Mouse (Mus musculus): ENCODE measurements around the gene Best1.

Gene Best1

DNA sequence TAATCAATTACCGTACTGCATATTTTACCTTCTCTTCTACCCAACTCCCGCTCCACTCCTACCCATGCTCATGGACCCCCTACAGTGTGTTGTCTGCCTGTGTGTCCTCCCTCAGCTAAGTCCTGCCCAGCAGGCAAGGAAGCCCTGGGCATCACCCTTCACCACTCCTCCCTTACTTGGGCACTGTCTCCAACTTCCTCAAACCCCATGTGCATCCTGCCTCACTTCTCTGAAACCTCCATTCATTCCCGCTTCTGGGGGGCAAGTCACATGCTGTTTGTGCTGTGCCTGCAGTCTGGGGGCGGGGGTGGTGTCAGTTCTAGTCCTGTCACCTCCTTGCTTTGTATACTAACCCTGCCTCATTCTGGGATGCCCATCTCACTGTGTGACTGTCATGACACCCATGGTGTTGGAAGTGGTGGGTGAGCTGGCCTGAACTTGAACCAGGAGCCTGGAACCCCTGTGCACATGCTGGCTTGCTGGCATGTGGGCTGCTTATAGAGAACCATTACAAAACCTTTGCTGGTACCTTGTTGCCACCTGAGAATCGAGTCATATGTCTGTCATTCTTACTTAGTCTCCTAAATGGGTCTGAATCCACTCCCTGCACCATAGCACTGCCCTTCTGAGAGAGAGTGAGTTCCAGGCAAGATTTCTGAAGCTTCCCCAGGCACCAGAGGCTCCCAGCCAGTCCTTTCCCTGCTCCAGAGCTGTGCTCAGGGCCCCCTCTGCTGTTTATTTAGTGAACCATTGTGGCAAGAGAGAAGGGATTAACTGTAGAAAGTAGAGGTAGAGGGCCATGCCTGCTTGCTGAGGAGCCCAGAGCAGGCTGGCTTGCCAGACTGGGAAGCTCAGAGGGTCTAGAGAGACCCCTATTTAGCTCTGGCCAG, 21.2 kb upstream of the Best1 start:
- DNase-seq (ENCODE audit: low spot score): peak; percentile 55

- no peak for DNase-seq (ENCODE audit: low spot score)
Observed at GRCm38 (mm10) chr19:10021981-10022380, 20.5 kb upstream of the Best1 start.

GRCm38 (mm10) chr19:10019214-10019760, 17.9 kb upstream of the Best1 start:
- DNase-seq (ENCODE audit: low spot score): no peak

GRCm38 (mm10) chr19:10018527-10018818, 17.0 kb upstream of the Best1 start:
- no peak for DNase-seq (ENCODE audit: low spot score)

- DNase-seq (ENCODE audit: low spot score): peak; percentile 92
Observed at GRCm38 (mm10) chr19:10017637-10018526, 16.4 kb upstream of the Best1 start.

- no peak for DNase-seq (ENCODE audit: low spot score)
Observed at GRCm38 (mm10) chr19:10016151-10016550, 14.7 kb upstream of the Best1 start.

DNA sequence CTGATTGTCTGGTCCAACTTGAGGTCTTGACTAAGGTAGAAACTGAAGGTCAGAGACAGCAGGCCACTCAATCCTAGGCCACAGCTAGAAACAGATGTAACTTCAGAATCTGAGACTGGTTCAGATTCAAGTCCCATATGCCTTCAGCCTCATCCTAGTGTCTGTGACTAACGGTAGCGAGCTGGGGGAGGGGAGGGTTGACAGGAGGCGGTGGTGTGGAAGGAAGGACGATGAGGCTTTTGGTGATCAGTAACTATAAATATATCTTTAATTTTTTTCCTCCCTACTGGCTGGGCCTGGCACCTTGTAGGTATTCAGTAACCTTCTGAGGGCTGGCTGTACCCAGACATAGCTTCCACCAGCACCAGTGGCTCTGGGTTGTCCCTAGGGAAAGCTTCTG, 14.0 kb upstream of the Best1 start:
- DNase-seq (ENCODE audit: low spot score): no peak

DNA sequence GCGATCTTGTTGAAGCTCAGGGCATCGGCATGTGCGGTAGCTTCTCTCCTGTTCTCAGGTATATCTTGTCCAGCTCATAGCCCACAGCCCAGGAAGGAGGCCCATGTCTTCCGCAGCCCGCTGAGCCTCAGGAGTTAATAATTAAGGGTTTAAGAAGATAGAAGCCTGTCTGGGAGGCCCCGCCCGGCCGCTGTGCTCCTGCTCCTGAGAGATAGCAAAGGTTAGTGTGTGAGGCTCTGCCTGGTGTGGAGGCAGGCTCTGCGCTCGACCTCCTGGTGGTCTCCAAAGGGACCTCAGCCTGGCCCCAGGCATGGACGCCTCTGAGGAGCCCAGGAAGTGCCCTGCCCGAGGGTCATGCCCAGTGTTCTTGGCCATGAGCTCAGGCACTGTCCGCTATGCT, 13.4 kb upstream of the Best1 start:
- DNase-seq (ENCODE audit: low spot score): peak; percentile 27

DNA sequence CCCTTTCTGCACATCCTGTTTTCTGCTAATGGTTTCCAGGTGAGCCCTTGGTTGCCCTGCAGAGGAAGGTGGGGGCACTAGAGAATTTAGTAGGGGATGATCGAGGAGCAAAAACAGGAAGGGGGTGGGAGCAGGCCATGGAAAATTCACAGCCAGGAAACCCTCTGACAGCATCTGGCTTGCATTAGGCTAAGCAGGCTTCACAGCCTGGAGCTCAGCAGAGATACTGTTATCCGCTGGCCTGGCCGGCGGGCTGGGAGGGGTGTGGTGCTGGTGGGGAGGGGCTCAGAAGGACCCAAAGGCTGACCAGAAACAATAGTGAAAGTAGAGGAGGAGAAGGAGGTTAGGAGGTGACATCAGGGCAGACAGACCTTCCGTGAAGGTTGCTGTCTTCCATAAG, 12.5 kb upstream of the Best1 start:
- peak; percentile 85 for DNase-seq (ENCODE audit: low spot score)

DNA sequence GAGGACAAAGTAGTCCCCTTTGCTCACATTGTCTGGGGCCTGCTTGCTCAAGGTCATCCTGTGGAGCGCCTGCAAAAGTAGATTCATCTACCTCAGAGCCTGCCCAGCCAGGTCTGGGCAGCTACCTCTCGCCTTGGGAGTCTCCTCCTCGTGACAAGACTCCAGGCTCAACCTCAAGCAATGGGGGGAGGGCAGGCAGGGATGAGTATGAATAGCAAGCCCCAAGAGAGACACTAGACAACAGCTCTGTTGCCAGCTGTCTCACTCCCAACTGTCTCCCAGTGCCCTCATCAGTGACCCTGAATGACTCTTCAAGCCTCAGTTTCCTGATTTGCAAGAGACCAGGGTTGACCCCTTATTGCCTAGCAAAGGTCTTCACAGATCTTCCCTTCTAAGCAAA, 11.9 kb upstream of the Best1 start:
- DNase-seq (ENCODE audit: low spot score): peak; percentile 39

DNA sequence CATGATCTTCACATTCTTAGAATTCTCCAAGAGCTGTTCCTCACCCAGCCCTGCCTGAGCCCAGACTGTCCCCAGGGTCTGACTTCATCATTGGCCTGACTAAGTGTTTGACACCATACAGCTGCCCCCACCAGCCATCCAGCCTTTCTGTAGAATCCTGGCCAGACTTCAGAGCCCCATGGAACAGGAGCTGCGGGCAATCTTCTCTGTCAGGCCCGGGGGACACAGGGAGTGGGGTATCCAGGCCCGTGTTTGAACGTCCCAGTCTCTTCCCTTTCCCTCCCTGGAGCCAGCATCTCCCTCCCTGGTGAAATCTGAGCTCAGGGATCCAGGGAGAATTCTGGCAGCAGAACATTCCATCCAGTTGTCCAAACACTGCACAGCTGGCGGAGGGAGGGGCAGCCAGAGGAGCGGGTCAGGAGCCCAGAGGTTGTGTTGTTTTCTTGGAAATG, 11.4 kb upstream of the Best1 start:
- DNase-seq (ENCODE audit: low spot score): peak; percentile 85

DNA sequence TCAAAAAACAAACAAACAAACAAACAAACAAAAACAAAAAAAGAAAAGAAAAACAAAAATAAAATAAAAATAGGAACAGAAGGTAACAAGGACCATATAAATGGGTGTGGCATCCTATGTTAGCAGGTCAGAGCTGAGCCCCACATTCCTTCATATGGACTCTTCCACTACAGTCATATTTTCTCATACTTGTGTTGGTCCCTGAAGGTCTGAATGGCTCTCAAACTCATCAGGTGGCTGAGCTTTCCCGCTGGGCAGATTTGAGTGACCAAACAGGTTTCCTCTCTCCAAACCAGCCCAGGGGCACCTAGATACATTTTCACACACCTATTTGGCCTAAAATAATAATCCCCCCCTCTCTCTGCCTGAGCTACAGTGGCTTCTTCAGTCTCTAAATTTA, 10.0 kb upstream of the Best1 start:
- no peak for DNase-seq (ENCODE audit: low spot score)

GRCm38 (mm10) chr19:10003696-10004095, 2.3 kb upstream of the Best1 start:
- DNase-seq (ENCODE audit: low spot score): no peak

DNA sequence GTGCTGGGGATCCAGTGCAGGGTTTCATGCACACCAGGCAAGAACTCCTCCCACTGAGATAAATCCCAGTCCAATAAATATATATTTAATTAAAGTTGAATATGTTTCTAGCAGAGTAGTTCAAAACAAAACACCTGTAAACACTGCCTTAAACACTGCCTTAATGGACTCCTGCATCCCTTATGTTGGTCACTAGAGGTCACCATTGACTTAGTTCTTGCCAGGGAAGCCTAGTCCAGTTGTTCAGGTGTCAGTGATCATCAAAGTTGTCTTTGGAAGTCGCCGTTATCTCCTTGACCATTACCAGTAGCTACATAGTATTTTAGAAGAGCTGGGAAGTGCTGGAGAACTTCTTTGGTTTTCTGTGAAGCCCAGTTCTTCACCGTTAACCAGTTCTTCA, 1.1 kb downstream of the Best1 start:
- DNase-seq (ENCODE audit: low spot score): peak; percentile 77

DNA sequence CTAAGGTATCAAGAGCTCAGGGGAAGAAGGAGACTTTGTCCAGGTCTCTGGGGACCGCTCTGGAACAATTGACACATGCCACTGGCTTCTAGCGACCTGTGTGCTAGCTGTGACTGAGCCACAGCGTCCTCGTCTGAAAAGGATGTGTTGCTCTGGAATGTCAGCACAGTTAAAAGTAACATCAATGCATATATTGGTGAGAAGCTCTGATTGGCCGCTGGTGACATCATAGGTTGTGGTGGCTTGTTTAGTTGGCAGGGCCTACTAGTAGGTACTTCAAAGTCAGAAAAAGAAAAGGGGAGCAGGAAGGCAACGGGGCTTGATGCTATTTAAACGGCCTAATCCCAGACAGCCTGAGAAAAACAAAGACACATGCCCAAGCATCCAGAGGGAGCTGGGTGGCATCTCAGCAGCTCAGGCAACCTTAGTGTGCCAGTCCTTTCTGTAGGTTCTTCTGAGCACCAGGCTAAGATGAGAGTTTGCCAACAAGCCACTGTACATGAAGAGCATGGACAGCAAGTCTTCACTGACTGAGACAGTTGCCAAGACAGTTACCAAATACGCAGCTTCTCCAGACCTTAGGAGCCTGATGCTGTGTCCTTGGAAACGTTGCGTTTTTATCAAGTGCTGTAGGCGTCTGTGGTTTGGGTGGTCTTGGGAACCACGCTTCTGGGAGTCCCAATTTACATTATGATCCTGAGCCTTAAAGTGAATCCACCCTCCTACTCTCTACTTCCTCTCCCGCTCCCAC, 2.5 kb downstream of the Best1 start:
- no peak for DNase-seq (ENCODE audit: low spot score)

DNA sequence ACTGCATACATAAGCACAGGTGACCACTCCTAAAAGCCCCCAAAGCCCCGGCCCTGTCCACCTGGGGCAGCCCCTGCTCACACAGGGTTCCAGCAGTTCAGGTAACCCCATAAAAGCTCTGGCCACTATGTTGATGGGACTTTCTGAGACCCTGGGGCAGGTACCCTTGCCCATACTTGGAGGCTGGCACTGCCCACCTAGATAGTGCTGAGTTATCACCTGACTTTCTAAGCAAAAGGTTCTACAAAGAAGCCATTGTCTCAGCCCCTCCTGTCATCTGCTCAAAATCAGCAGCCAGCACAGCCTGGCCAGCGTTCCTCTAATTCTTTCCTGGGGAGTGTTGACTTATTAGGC, 3.4 kb downstream of the Best1 start:
- no peak for DNase-seq (ENCODE audit: low spot score)

DNA sequence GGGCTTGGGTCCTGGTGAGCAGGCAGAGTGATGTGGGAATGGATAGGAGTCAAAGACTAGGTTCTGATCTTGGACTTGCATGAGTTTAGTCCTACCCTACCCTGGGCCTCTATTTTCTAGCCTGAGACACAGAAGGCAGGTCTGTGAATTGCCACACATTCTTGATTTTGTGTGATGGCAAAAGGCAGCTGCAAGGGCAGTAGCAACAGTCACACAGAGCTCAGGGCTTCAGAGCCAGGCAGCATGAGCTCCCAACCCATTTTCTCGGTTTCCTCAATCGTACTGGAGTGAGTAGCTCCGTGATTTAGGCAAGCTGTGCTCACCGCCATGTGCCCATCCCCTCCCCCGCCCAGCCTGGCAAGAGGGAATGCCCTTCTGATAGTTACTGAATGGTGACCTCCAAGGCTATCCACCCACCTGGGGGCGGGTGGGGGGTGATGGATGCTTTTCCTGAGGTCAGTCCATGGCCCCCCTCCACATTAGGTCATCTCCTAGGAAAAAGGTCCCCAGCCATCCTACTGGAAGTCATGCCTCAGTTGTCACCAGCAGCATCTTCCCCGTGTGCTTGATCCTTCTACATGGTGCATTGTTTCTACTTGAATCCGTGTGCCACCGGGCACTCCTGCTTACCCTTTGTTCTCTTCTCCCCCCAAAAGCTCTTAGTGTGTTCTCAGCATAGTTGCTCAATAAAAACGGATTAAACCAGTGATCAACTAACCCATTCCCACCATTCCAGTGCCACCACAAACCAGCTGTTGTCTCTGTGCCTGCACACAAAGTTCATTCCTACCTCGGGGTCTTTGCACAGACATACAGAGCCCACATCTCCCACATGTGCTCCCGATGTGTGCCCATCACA, 4.0 kb downstream of the Best1 start:
- no peak for DNase-seq (ENCODE audit: low spot score)

- DNase-seq (ENCODE audit: low spot score): peak; percentile 90
Observed at GRCm38 (mm10) chr19:9993036-9993656, 8.3 kb downstream of the Best1 start.

DNA sequence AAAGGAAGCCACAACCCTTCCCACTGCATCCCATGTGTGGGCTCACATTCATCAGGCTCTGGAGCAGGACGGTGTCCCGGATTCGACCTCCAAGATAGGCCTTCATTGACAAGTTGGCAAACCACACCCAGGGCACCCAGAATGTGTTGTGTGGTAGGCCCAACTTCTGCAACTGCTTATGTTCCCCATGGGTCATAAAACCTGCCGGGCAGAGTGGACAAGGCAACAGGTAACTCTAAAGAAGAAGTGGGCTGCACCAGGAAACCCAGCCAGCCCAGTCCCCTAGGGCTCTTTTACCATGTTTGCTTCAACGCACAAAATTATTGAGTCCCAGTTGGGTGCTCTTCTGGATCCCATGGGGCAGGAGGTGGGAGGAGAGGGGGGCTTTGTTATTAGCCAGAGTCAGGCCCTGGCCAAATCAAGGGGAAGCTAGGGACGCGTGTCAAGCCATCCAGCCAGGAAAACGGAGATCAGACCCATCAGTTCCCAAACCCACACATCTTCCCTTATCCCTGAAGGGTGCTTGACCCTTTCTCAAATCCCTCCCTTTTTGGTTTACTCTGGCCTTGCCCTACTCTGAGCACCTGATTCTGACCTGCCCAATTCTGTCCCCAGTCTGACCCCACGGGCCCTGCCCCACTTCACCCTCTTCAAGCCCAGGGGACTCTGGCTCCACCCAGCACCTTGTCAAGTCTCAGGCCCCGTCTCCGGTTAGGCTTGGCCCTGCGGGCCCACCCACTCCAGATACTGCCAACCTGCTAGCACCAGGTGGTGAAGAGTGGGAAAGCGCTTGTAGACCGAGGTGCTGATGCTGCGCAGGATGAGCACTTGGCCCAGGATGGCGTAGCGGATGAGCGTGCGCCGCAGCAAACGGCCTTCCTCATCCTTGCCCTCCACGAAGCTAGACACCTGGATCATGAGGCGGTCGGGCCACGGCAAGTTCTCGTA, 9.1 kb downstream of the Best1 start:
- no peak for DNase-seq (ENCODE audit: low spot score)

GRCm38 (mm10) chr19:9991304-9991703, 10.1 kb downstream of the Best1 start:
- DNase-seq (ENCODE audit: low spot score): peak; percentile 89
